Mouse (Mus musculus): ENCODE data around the gene Cfl2.
A peak's percentile ranks its signal among the peaks of the same experiment; 100 is the strongest.
"Not testable (repeated sequence)": the region's sequence is repeated elsewhere in the genome, so short reads cannot be mapped to it uniquely, and the experiment has no call there.

Gene Cfl2

DNA sequence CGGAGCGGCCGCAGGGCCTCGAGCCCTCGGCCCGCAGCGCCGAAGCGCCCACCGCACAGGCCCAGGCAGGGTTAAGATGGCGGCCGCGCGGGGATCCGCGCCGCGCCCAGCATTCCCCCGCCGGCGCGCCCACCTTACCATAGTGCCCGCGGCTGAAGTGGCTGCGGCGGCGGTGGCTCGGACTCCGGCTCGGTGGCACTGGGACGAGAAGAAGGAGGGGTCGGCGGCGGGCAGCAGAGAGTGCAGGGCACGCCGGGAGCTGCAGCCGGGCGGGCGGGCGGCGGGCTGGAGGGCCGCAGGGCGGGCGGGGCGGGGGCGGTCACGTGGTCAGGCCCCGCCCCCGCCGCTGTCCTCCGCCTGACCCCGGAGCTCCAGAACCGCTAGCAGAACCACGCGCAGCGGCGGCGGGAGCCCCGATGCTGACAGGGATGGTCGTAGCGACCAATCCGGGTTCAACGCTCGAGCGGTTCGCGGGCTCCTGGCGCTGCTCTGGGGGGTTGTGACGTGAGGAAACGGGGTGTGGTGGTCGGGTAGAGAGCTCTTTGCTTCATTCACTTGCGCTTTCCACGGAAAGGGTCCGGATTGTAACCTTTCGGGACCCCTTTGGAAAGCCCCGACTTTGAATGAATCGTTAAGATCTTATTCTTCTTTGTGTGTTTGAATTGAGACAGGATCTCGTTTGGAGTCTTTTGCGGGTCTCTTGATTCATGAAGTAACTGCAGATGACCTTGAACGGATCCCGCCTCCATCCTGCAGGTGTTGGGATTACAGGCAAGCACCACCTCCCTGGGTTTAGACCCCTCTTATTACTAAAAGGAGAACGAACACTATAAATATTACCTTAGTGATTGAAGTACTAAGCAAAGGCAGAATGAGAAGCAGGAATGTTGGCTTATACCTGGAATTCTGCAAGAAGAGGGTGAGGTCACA is at the start of gene Cfl2:
Gene Cfl2, minus strand, starts transcription at position 272 of the 930 bp plus-strand sequence.
- peak; percentile 79 for DNase-seq (ENCODE audit: low read depth, low spot score)

DNA sequence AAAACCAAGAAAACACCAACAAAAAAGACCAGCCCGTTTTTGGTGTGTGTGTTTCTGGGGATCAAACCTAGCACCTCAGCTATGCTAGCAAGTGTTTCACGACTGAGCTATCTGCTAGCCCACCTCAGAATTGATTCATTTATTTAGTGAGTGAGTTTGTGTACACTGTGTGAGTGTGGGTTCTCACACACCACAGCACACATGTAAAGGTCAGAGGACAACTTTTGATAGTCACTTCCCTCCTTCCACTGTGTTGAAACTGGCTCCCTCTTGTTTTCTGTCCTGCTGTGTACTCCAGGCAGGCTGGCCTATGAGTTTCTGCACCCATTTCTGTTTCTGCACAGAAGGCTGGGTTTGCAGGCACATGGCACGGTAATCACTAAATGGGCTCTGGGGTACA is 47.7 kb upstream of the Cfl2 start:
- no peak for DNase-seq (ENCODE audit: low read depth, low spot score)

DNA sequence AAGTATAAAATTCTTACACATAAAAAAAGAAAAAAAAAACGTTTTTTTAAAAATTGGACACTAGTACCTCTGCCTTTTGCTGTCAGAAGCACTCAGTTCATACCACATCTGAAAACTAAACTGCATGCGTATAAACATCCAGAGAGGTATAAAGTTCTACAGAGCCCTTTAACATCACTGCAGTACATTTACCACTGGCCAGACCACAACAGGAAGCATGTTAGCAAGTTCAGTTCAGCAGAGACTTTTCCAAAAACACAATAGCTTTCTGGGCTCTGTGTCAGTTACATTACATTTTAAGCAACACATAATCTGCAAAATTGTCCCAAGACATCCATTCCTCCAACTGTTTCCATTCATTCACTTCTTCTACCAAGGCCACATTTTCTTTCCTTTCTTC is 29.9 kb upstream of the Cfl2 start:
- DNase-seq (ENCODE audit: low read depth, low spot score): not testable (repeated sequence)

DNA sequence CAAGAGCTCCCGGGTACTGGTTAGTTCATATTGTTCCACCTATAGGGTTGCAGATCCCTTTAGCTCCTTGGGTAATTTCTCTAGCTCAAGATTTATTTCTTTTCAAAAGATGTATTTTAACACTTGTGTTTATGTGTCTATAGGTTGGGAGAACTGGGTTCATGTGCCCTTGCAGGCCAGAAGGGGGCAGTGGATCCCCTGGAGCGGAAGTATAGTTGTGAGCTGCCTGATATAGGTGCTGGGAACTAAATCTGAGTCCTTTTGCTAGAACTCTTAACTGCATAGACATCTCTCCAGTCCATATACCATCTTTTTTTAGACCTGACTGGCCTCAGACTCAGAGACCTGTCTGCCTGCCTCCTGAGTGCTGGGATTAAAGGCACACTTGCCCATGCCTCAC is 27.7 kb upstream of the Cfl2 start:
- no peak for DNase-seq (ENCODE audit: low read depth, low spot score)

DNA sequence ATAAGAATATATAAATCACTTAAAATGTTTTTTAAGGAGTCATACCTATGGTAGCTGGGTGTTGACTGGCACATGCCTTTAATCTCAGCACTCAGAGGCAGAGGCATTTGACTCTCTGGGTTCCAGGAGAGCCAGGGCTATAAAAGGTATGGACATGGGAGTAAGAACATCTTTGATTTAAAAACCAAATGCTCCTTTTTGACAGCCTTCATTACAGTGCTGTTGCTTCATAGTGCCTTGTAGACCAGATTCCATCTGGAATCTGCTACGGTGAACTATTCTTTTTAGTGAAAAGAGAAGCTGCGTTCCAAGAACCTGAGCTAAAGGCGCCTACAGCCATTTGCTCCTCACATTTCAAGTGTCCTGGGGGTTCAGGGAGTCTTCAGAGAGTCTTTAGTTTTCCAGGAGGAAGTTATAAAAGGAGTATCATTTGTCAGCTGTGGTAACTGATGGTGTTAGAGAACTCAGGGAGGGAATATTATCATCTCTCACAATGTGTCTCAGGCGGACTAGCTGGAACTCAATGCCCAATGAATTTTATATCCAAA is 25.0 kb upstream of the Cfl2 start:
- no peak for DNase-seq (ENCODE audit: low read depth, low spot score)

DNA sequence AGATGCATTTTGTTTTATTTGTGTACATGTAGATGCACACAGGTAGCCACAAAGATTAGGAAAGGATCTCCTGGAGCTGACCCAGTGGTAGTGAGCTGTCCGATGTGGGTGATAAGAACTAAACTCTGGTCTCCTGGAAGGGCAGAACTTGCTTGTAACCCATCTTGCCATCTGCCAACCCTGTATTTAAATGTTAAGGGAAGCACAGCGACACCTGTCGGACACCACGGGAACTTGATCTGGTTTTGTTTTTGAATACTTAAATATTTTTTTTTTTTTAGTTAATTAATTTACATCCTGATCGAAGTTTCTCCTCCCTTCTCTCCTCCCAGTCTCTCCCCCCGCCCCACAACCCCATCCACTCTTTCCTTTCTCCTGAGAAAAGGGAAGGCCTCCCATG is 17.0 kb upstream of the Cfl2 start:
- DNase-seq (ENCODE audit: low read depth, low spot score): peak; percentile 46

DNA sequence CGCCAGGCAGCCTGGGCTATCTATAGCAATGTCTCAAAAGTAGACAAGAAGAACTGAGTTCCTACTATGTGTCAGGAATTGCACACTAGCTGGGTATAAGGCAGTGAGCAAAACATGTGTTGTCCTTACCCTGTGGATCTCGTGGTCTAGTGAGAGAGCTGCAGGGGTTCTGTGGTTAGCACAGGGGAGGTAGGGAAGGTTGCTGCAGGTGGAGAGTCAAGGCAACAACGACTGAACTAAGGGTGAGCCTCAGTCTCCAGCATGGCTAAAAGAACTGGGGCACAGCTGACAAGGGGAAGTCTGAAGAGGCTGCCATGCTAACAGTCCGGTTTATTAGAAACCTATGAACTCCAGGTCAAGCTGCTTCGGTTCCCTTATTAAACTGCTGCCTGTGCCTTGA is 16.5 kb upstream of the Cfl2 start:
- DNase-seq (ENCODE audit: low read depth, low spot score): no peak

DNA sequence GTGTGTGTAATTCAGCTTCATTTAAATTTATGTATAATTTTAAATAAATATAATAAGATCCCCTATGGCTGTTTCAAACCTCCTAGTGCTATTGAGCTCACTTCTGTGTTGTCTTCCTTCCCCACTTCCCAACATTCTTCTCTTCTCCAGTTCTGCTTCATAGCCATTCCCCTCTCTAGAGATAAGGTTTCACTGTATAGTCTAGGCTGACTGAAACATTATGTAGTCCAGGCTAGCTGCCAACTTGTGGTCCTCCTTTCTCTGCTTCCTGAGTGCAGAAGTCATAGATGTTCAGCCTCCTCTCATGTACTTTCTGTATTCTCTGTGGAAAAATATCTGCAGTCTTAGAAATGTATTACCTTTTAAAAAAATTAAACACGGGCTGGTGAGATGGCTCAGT is 15.2 kb upstream of the Cfl2 start:
- no peak for DNase-seq (ENCODE audit: low read depth, low spot score)

DNA sequence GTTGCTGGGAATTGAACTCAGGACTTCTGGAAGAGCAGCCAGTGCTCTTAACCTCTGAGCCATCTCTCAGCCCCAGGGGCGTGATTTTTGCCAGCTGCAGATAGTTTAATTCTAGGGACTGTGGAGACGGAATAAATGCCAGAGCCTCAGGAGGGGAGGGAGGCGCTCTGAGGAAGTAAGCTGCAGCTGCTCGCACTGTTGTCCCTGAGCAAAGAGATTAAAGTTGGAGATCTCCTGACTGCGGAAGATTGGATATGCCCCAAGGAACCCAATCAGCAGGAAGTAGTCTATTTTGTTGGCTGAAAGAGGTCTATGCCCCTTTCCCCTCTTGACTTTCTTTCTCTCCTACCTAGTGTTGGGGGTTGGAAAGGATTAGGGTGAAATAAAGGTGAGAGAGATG is 14.2 kb upstream of the Cfl2 start:
- DNase-seq (ENCODE audit: low read depth, low spot score): no peak

DNA sequence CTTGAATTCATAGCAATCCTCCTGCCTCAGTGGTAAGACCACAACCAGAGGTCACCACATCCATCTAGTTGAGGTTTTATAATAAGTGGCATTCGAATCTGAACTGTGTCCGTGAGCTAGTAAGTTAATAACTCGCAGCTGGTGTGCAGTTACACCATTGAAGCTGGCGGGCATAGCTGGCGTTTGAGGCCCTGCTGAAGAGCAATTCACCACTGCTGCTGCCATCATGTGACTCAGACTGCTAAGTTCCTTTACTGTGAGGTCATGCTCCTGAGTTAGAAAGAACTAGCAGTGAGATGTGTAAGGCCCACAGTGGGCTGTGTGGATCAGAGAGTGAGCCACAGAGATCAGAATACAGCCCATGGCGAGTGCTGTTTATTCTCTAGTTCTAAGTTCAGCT is 12.0 kb upstream of the Cfl2 start:
- no peak for DNase-seq (ENCODE audit: low read depth, low spot score)

DNA sequence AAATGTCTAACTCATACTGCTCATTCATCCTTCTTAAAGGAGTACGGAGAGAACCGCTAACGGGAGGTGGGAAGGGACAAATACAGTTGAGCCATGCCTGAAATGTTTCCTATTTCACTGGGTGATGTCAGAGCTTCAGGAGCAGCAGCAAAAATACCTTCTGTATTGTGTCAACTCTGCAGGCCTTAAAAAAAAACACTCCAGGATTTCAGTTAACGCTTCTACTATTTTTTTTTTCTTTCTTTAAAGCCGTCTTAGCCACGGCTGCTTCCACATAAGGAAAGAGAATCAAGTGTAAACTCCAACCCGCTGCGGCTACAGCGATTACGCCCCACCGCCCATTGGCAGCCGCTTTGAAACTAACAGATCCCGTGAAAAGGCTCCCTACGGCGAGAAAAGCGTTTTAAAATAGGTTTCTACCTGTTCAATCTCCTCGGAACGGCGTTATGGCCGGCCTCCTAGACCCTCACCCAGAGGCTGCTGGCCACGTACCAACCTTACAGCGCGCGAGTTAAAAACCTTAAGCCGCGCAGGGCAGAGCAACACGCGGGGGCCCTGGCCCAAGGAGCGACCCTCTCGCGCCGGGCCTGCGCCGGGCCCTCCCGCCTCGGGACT is 579 bp downstream of the Cfl2 start:
- DNase-seq (ENCODE audit: low read depth, low spot score): peak; percentile 16

DNA sequence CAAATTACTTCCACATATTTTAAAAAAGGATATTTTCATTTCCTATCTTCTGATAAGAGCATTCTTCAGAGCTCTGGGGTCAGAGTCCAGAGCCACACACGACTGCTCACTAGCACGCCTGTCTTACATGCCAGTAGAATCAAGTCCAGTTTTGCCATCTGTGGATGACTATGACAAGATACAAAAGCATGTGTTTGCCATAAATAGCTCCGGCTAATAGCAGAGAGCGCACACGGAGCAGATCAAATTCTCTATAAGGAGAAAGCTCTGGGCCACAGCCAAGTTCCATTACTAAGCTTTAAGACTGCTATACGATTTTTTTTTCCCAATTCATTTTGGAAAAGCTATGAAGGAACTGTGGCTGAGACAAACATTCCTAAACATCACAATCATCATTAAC is 3.1 kb downstream of the Cfl2 start:
- no peak for DNase-seq (ENCODE audit: low read depth, low spot score)

DNA sequence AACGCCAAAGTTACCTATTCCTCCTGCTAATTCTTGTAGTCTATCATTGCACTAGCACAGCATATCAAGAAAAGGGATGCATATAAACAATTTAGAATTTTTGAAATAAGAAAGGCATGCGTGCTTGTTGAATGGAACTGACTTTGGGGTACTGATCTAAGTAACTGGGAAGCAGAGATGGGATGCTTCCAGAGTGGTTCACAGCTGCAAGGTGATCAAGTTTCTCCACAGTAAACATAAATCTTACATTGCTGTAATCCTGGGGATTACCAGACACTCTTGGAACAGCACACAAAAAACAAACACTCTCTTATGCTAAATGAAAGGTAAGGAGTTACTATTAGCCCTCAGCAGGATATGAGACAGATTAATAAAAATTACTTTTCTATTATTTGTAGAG is 12.1 kb downstream of the Cfl2 start:
- no peak for DNase-seq (ENCODE audit: low read depth, low spot score)

DNA sequence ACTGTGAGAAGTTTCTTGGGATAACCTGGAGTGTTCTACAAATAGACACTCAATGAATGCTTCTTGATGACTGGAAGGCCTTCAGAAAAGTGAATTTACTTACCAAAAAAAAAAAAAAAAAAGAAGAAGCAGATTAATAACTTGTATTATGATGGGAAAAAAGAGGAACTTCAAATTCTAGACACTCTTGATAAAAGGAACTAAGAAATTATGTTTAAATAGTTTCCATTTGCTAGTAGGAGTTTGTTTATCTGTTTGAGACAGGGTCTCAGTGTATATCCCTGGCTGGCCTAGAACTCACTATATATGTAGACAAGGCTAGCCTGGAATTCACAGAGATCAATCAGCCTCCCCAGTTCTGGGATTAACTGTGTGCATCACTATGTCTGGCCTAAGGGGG is 18.3 kb downstream of the Cfl2 start:
- no peak for DNase-seq (ENCODE audit: low read depth, low spot score)

DNA sequence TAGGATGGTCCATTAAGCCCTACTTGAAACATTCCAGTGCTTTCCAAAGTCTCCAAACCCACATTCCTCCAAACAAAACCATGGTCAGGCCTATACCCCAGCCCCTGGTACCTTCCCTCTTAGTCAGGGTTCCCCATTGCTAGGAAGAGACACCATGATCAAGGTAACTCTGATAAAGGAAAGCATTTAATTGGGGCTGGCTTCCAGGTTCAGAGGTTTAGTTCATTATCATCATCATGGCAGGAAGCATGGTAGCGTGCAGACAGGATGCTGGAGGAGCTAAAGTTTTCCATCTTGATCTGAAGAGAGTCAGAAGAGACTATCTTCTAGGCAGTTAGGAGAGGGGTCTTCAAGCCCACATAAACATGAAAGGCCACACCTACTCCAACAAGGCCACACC is 21.1 kb downstream of the Cfl2 start:
- no peak for DNase-seq (ENCODE audit: low read depth, low spot score)

DNA sequence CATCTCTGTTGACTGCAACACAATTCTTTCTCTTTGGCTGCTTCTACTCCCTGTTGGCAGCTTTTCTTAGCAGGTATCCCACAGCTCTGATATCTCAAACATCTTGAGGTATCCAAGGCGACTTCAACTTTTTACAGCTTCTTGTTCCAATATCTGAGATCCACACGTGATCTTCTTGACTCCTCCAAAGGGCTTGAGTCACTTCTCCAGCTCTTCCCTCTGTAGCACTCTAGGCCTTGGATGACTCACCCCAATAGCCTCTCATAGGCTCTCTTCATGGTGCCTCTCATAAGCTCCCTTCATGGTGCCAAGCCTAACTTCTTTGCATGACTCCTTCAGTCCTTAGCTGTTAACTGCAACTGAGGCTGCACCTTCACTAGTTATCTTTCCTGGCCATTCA is 22.9 kb downstream of the Cfl2 start:
- DNase-seq (ENCODE audit: low read depth, low spot score): no peak

DNA sequence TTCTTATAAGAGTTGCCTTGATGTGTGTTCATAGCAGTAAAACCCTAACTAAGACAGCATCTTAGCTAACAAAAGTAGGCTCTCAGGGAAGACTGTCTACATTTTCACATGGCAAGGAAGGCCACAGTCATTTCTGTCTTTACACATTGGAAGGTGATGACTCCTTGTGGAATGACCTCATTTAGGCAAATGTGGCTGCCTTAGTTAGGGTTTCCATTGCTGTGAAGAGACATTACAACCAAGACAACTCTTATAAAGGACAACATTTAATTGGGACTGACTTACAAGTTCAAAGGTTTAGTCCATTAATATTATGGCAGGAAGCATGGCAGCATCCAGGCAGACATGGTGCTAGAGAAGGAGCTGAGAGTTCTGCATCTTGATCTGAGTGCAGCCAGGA is 23.7 kb downstream of the Cfl2 start:
- DNase-seq (ENCODE audit: low read depth, low spot score): no peak

DNA sequence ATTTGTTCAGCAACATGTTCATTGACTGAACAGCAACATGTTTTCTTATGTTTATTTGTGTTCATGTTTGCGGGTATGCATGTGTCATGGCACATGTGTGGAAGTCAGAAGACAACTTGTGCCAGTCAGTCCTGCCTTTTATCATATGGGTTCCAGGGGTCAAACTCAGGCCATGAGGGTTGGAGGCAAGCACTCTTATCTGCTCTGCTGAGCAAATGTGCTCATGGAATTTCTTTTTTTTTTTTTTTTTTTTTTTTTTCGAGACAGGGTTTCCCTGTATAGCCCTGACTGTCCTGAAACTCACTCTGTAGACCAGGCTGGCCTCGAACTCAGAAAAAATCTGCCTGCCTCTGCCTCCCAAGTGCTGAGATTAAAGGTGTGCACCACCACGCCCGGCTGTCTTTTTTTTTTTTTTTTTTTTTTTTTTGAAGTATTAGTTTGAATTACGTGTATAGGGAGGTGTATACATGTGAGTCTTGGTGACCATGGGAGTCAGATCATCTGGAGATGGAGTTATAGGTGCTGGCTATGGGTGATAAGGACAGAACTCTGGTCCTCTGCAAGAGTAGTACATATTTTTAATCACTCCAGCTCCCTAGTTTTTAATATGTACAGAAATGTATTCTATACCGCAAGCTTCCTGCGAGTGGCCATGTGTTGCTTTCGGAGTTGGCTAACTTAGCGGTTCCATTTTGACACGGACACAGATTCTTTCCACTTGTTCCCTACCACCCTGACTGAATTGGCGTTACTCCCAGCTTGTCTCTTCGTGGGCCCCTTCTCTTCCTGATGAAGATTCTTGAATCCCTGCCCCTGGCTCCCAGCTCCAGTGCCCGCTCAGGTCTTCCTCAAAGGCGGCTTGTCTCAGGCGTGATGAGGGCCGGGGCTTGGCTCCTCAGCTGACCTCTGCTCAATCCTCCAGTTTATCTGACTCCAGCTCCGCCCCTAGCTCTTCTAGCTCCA is 26.8 kb downstream of the Cfl2 start:
- DNase-seq (ENCODE audit: low read depth, low spot score): no peak

DNA sequence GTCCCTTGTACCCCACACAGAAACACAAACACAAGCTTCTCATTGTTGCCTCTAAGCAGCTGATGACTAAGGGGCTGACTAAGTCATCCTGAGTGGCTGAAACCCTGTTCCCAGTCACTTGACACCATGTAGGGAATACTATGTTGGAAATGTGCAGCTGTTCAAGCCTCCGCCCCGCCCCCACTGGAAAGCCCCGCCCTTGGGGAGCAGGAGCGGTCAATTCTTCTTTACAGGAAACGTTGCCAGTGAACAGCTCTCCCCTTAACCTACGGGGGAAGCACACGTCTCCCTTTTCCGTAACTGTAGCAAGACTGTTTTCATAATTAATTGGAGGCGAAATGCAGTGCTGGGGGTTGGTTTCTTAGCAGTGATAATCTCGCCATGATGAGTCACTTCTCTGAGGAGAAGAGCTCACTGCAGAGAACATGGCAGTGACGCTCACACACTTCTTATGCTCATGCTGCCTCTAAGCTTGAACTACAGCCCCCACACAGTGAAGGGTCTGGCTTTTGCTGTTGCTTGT is 27.7 kb downstream of the Cfl2 start:
- no peak for DNase-seq (ENCODE audit: low read depth, low spot score)

DNA sequence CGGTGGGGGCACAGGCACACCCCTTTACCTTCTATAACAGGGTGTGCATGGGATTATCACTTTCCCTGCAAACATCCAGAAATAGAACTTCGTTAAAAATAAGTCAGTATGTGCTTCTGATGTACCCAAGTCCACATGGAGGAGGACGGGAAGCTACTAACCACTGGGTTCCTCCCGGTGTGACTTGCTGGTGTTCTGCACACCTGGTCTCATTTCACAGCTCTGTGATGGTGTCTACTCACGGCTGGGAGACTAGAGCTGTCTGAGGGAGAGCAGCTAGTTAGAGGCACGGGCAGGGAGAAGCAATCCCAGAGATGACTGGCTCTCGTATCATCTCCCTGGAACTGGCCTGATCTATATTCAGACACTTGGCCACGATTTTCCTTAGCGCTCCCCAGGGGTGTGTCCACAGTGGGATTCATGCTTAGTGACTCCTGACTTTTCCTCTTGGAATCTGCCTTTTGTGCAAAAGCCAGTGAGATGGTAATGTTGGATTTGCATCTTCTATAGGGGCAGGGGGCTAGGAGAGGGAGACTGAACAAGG is 28.7 kb downstream of the Cfl2 start:
- DNase-seq (ENCODE audit: low read depth, low spot score): no peak

DNA sequence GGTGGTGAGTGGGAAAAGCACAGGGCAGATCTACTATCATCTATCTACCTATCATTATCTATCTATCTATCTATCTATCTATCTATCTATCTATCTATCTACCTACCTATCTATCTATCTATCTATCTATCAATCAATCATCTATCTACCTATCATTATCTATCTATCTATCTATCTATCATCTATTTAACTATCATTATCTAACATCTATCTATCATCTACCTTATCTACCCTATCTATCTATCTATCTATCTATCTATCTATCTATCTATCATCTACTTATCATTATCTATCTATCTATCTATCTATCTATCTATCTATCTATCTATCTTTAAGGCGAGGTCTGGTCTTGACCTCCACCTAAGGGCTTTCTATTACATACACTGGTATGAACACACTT is 30.8 kb downstream of the Cfl2 start:
- not testable (repeated sequence) for DNase-seq (ENCODE audit: low read depth, low spot score)

Measured in retina, postnatal 7 days (tissue).